Mouse (Mus musculus): ENCODE results near the gene Mccc1.

GRCm38 (mm10) chr3:35986266-35986665 is 14.2 kb downstream of the Mccc1 start:
- TF ChIP-seq CTCF (IDR thresholded peaks at IDR 0.05) = no peak
- TF ChIP-seq EP300 (IDR thresholded peaks at IDR 0.05) = no peak

Data from lung, postnatal 0 days (tissue).